Mouse (Mus musculus) ovary, adult 18-20 months (tissue): Measurements from ENCODE around the gene Rnf133.

Source experiments
- DNase-seq: peaks from one replicate; pipeline ENCODE4 v3.0.0; 2022; ENCODE audit warnings: low spot score, mixed read lengths

The Rnf133 gene

DNA sequence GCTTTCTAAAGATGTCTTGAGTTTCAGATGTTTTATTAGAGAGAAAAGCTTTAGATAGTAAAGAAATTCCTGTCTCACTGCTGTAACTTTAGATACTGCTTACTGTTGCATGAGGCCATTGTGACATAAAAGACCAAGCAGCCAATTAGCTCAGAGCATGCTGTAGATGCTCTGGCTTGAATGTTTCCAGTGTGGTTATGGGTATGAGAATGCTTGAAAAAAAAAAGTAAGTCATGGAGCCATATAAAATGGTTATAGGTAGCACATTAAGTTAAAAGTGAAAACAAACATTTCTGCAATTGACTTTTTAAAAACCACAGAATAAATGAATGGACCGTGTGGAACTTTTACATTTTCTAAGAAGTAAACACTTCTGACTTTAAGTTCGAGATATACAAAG is at the start of gene Rnf133:
Rnf133 (minus strand) TSS at position 101 of the 400 bp plus-strand sequence.
- no peak for DNase-seq

DNA sequence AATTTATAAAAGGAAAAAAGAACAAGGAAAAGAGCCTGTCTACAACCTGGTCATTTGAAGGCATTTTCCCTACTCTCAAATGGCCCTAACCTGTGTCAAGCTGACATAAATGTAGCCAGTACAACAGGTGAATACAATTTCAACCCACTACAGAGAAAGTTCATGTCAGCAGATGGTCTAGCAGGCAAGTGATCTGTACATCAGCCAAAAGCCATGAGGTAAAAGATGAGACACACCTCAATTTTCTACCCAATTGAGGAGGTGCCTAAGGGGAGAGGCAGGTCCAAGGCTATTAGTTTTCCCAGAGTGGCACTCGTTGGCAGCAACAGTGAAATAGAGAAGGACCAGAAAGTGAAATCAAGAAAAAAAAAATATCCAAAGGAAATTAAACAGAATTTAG is 28.1 kb upstream of the Rnf133 start:
- no peak for DNase-seq

DNA sequence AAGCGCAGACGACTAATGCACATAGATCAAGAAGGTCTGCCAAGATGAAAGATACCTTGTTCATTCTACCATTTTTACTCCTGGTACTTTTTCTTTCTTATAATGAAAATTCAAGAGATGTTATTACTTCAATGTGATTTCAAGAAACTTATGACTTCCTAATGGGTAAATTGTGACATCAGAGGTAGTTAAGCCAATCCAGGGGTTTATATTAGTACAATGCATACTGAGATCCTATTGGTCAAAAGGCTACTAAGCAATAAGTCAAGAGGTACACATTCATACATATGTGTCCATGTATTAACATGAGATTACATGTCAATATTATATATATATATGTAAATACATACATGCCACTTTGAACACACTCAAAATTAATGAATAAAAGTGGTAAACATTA is 4.9 kb upstream of the Rnf133 start, which contains the start of gene Rnf148:
Rnf148 (minus strand) TSS at position 101 of the 400 bp plus-strand sequence.
- DNase-seq, result no peak

DNA sequence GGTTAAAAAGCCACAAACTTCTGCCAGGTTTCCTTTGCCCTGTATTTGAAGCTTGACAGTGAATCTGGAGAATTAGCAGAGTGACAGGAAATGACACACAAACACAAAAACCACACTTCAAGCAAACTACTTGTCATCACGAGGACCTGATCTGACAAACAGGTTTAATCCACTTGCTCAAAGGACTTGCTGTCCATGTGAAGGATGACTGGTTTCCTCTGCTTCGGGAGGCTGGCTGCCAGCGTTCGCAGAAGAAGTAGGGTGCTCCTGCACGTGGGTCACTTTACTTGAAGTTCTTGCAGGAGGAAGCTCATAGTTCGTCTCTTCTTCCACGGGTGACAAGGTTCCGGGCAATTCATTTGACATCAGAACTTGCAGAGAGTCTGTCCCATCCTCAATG is 1.4 kb downstream of the Rnf133 start:
- DNase-seq, result no peak

DNA sequence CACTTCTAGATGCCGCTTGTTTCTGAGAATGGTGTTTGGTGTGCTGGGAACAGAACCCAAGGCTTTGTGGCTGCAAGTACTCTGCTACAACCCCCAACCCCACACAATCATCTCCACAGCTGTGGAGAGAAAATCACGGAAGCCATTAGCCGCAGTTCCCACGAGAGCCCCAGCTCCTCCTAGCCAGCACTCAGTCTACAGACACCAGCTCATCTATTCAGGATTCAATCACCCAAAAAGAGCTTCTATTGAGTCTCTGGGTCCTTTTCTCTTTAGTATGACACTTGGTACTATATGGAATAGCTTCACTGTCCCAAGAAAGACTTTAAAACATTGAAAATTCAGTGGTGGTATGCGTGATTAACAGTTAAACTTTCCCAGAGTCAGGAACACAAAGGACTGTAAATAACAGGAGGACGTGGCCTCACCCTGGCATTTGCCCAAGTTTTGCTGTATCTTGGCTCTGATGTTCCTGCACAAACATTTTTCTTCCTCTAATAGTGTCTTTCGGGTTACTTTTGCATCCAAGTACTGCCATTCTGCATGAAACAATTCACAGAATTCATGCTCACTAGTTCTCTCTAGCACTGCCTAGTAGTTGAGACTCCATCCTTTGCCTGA is 2.4 kb downstream of the Rnf133 start:
- peak; percentile 8 for DNase-seq

DNA sequence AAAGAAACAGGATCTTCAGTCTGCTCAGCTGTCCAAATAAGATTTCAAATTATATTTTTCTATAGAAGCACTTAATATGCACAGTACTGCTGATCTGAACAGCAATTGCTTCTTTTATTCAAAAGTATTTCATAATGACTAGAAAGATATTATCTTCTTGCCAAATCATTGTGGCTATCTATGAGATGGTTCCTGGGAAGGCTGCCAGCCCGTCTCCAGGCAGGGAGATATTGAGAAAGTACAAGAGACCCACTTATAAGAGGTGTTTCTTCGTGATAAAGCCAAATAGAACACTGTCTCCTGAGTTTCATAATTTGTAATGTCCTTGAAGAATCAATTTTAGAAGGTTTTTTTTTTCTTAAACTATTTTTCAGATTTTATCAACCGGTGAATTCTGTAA is 13.0 kb downstream of the Rnf133 start:
- DNase-seq, result no peak

DNA sequence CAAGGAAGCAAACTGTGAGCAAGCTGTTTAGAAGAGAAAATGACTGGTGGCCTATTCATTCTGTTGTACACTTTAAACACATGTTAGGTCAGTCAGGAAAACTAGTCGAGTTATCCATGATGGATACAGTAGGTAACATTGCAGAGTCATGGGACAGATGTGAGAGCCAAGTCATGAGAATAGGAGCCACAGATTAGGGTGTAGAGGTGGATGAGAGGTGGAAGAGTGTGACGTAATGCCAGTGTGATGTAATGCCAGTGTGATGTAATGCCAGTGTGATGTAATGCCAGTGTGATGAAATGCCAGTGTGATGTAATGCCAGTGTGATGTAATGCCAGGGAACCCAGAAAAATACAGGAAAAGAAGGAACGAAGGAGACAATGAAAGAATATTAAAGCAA is 14.9 kb downstream of the Rnf133 start:
- no peak for DNase-seq

DNA sequence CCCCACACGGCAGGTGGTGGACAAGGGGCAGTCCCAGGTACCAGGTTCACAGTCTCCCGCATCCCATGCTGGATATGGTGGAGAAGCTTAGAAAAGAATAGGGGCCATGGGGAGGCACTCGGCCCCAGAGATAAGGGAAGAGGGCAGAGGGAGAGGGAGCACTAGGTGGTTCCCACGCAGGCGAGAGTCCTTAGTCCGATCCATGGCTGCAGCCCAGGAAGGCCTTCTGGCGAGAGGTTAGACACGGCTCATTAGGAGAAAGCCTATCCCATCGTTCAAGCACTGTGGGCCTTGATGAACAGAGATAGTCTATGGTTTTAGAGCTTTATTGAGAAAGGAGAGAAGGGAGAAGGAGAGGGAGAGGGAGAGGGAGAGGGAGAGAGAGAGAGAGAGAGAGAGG is 16.1 kb downstream of the Rnf133 start:
- DNase-seq, result no peak

DNA sequence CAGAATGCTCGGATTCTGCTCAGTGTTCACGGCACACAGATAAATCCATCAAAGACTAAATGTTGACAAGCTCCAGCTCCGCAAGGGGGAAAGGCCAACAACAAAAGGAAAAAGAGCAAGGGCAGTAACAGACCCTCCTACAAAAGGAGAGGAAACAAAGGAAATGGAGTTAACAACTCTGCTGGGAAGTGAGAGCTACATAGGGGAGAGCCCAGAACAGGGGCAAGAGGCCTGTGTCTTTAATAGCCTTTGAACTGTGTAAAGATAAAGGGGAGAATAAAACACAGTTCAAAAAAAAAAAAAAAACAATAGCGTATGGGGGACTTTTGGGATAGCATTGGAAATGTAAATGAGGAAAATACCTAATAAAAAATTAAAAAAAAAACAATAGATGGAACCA is 19.6 kb downstream of the Rnf133 start:
- no peak for DNase-seq
